Mouse (Mus musculus) T-cell, adult 2 months (primary cell): ENCODE results near the gene Unc13c.

Source experiments
- DNase-seq: peaks from one replicate; pipeline ENCODE4 v3.0.0; 2022; ENCODE audit warnings: low spot score

Unc13c gene

DNA sequence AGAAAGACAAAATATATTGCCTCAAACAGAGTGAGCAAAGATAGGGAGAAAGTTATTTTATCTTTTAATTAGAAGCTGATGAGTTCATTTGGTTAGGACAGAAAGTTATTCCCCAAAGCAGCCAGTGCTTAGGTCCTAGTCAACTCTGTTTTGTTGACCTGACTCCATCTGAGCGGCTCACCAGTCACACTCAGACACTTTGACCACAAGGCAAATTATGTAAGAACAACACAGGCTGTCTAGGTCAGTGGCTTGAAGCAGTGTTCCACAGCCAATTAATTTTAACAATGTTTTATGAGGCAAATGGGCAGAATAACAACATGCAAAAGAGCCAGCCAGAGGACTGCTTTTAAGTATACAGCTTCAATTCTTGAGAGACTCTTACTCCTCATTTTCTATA is 343.6 kb downstream of the Unc13c start:
- no peak for DNase-seq

GRCm38 (mm10) chr9:73612896-73613295 is 355.9 kb downstream of the Unc13c start:
- no peak for DNase-seq

- no peak for DNase-seq
These were observed 364.8 kb downstream of the Unc13c start for GRCm38 (mm10) chr9:73603921-73604320.

GRCm38 (mm10) chr9:73565558-73565957 is 403.2 kb downstream of the Unc13c start:
- no peak for DNase-seq

DNA sequence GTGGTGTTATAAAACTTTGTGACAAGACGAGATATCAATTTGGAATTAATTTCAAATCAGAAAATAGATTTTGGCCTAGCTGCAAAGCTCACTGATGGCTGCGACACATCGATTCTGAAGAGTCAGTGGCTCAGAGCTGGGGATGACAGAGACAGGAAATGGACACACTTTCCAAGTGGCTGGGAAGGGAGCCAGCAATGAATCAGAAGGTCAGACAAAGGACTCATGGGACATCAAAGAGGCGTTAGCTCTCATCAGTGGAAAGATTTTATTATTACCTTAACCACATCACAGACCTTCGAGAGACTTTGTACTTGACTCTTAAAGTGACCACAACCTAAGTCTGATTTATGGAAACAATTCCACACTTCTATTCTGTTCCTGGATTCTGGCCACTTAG is 408.7 kb downstream of the Unc13c start:
- no peak for DNase-seq

GRCm38 (mm10) chr9:73557805-73558204 is 411.0 kb downstream of the Unc13c start:
- no peak for DNase-seq

DNA sequence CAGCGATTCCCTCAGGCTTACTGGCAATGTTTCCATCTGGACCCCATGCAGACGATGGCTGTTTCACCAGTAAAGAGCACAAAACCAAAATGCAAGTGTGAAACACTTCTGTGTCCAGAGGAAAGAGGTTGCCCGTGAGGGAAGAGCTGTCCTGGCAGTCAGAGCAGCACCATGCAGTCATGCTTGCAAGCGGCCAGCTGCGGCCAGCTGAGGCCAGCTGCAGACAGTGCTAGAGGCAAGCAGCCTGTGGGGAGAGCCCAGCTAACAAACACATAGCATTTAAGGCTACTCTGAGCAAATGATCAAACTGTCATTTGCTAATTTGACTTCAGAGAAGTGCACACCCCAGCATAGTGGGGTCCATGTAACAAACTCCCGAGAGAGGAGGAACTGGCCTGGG is 413.4 kb downstream of the Unc13c start:
- no peak for DNase-seq

GRCm38 (mm10) chr9:73472568-73472967 is 496.2 kb downstream of the Unc13c start:
- DNase-seq = no peak

DNA sequence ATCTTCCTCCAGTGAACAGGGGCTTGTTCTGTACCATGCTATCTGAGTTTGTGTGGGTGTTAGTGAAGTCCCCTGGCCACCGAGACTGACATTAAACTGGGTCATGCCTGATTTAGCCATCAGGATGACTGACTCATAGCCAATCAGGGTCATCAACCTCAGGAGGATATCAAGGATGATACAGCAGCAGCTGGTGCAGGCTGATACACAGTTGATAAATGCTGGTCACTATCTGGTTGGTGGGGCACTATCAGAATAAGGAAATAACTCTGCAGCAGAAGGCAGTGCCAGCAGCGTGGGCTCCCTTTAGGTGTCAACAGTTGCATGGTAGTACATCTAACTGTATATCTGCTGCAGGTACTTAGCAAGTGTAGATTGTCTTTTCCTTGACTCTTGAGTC is 506.7 kb downstream of the Unc13c start:
- no peak for DNase-seq

DNA sequence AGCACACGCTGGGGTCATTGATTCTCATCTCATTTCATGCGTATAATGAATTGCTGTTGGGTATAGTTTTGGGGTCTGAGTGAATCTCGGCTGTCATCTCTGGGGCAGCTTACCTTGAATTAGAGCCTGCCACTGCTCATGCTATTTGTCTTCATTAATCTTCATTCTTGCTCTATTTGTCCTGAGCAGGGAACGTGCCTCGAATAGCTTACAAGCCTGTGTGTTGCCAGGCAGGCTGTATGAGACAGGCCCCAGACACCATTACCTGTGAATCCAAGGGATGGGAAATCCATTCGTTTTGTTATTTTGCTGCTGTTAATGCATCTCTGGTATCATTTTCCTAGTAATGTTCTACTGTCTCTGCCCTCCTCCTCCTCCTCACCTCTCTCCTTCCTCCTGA is 518.8 kb downstream of the Unc13c start:
- no peak for DNase-seq

DNA sequence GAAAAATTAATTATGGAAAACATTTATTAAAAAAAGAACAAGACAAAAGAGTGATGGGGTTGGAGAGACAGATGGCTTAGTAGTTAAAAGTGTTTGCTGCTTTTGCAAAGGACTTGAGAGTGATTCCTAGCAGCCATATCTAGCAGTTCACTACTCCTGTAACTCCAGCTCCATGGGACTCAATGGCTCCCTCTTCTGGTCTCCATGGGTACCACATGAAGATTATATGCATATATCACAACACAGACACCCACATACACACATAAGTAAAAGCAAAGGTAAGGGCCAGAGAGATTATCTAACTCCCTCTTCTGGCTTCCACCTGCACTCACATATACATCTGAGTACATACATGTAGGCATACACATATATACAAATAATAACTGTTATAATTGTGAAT is 519.5 kb downstream of the Unc13c start:
- DNase-seq = no peak

- DNase-seq = no peak
These were observed 536.8 kb downstream of the Unc13c start for GRCm38 (mm10) chr9:73431925-73432324.
